Mouse (Mus musculus) embryonic fibroblast, embryonic 13.5 days (primary cell): ENCODE measurements around the gene Shisa2. TPM values are rescaled to one million over a fixed set of nuclear protein-coding genes. Genes with fewer than 3 reads are reported as not detected.
"Not testable (repeated sequence)": the region's sequence is repeated elsewhere in the genome, so short reads cannot be mapped to it uniquely, and the experiment has no call there.

Experiments
- H3K27ac ChIP-seq: 2 replicates; pipeline ENCODE4 v1.5.1; 2012; ENCODE audit warnings: low read length, control low read depth, inconsistent platforms; ENCODE audit not compliant: insufficient read depth
- H3K4me1 ChIP-seq: 2 replicates; pipeline ENCODE4 v1.6.1; 2011; ENCODE audit warnings: low read length; ENCODE audit not compliant: control insufficient read depth, insufficient read depth
- H3K4me3 ChIP-seq: 2 replicates; pipeline ENCODE4 v1.5.1; 2011; ENCODE audit warnings: mild to moderate bottlenecking, control low read depth, low read length; ENCODE audit not compliant: insufficient read depth
- CTCF ChIP-seq: IDR thresholded peaks from 2 replicates; pipeline ENCODE4 v1.5.1; 2011; ENCODE audit warnings: mild to moderate bottlenecking, control low read depth, low read length, moderate library complexity, borderline replicate concordance; ENCODE audit not compliant: insufficient read depth
- POLR2A ChIP-seq: IDR thresholded peaks from 2 replicates; pipeline ENCODE4 v1.6.1; 2011; ENCODE audit warnings: low read depth, mild to moderate bottlenecking, control low read depth, low read length, moderate library complexity
- polyA plus RNA-seq: library from polyadenylated mRNA; stranded (reverse); fragments of >200 nt; gene quantifications from 2 replicates; pipeline ENCODE4 v1.2.4, GENCODE M21; 2011; ENCODE audit warnings: low read depth; ENCODE audit not compliant: missing spikeins, insufficient read length

Shisa2 gene
- polyA plus RNA-seq, 1 experiment: 2.1 TPM

DNA sequence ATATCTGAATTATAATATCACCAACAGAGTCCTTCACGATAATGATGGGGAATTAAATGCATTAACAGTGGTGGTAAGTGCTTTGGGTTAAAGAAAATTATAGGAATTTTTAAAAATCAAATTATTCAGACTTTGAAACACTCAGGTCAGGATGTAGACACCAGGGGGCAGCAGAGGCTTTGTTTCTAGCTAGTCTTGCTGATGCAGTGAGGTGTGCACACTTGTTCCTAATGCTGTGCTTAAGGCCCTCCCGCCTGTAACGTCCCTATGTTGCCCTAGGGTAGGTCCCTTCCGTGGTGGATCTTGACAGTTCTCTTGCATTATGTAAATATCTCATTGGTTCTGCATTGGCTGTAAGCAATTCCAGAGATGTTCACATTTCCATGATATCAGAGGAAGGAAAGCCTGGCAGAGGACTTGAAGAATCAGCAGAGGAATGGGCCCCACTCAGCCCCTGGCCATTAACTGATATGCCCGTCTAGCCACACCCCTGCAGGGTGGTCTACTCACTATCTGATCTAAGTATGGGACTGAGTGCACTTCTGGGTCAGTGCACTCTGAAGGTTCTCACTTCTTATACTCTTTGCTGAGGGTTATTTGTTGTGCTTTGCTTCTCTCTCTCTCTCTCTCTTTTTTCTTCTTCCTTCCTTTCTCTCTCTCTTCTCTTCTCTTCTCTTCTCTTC, 19.3 kb upstream of the Shisa2 start:
- Histone ChIP-seq H3K4me3 (no peak overlapping the region), H3K4me1 (no peaks in the 10 kb centered on the region), H3K27ac (no peak overlapping the region)
- no peak for TF ChIP-seq POLR2A
- peak; percentile 49; the same call in 1 of the 2 replicates for TF ChIP-seq CTCF

DNA sequence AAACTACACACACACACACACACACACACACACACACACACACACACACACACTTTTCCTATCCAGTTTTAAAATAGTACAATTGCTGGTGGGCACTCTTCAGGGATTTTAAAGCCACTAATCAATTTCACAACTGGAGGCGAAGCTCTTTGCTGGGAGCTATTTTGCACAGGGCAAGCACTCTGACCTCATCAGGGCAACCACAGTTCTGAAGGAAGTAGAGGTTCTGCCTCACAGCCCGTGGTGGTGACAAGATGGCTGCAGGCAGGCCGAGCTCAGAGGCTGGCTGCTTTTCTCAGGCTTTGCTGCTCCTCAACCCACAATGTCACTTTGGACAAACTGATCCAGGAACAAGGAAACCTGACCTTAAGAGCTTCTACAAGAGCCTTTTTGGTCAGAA, 18.1 kb upstream of the Shisa2 start:
- H3K4me3 ChIP-seq: no peak overlapping the region
- H3K4me1 ChIP-seq: no peaks in the 10 kb centered on the region
- TF ChIP-seq POLR2A: no peak
- no peak for TF ChIP-seq CTCF
- H3K27ac ChIP-seq: no peak overlapping the region

- Histone ChIP-seq H3K4me1 (no peaks in the 10 kb centered on the region), H3K27ac (no peak overlapping the region), H3K4me3 (no peak overlapping the region)
- TF ChIP-seq POLR2A (no peak), CTCF (peak; percentile 44; the same call in 1 of the 2 replicates)
These were observed 12.0 kb upstream of the Shisa2 start for GRCm38 (mm10) chr14:59612920-59613625.

DNA sequence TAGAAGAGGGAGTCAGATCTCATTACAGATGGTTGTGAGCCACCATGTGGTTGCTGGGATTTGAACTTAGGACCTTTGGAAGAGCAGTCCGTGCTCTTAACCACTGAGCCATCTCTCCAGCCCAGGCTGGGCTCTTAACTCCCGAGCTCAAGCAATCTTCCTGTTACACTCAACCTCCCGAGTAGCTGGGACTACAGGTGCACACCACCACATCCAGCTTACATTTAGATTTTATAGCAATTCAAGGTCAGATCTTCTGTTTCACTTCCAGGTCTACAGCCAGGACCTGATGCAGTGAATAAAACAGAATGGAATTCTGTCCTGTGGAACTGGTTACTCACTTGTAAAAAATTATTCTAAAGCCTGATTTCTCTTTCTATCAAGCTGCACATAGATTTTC, 11.0 kb upstream of the Shisa2 start:
- H3K4me3 ChIP-seq, H3K27ac ChIP-seq, H3K4me1 ChIP-seq: not testable (repeated sequence)

DNA sequence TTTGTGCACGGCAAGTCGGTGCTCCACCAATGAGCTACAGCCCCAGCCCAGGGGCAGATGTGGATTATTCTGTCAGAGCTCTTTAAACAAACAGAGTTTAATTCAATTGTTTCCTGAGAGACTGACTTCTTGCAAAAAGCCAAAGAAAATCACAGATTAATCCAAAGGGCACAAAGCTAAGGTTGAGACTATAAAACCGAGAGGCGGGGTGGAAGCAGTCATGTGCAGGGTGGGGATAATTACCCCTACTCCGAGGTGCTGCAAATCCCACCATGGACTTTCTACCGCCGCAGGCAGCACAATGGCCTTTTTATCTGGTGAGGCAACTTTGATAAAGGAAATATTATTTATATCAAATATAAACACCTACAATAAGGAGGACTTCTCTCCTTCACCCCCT, 8.3 kb upstream of the Shisa2 start:
- TF ChIP-seq CTCF (no peak), POLR2A (no peak)
- H3K4me3 ChIP-seq: no peak overlapping the region
- H3K4me1 ChIP-seq: no peaks in the 10 kb centered on the region
- no peak overlapping the region for H3K27ac ChIP-seq

DNA sequence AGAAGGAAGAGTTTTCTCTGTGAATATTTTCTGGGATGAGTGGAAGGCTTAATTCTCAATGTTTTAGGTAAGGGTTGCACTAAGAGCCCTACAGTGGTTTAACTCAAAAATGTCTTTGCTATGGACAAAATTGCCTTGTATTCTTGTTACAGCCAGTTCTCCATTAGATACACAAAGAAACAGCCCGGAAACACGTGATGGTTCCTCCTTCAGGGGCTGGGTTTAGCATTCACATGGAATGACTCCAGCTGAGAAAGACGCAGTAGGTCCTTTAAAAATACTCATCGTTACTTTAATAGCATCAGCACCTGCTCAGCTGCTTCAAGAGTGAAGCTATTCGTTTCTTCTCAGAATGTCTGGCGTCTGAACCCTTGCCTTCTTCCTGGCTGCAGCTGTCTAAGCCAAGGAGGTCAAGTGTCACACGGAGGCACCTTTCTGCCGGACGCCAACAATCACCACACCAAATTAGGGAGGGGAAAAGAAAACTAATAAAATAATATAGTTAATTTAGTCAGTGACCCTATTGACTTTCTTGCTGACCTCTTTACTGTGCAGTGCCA, 702 bp upstream of the Shisa2 start:
- TF ChIP-seq POLR2A: no peak
- no peak for TF ChIP-seq CTCF
- Histone ChIP-seq H3K4me3 (no peak overlapping the region), H3K4me1 (no peaks in the 10 kb centered on the region), H3K27ac (no peak overlapping the region)

- TF ChIP-seq POLR2A: no peak
- no peak for TF ChIP-seq CTCF
- no peaks in the 10 kb centered on the region for H3K4me1 ChIP-seq
- peak overlapping the region; percentile 50 for H3K4me3 ChIP-seq
These were observed 777 bp downstream of the Shisa2 start for GRCm38 (mm10) chr14:59625806-59626364.

DNA sequence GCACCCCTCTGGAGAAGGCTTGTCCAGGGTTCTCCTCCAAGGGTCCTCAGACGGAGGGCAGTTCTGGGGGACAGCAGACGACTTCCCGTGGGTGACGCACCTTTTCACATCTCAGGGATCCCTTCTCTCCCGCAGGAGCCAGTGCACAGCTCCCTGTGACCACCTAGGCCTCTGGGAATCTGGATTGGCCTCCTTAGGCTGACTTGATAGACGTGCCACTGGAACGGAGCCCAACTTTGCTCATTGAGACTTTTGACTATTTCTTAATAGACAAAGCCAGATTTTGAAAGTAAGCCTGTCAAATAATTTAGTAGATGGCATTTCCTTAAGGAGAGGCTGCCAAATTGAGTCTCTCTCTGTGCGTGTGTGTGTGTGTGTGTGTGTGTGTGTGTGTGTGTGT, 1.6 kb downstream of the Shisa2 start:
- no peaks in the 10 kb centered on the region for H3K4me1 ChIP-seq

More at GRCm38 (mm10) chr14:59625806-59626364, 777 bp downstream of the Shisa2 start:
- no peak overlapping the region for H3K27ac ChIP-seq

GRCm38 (mm10) chr14:59627142-59627680, 2.1 kb downstream of the Shisa2 start:
- H3K4me1 ChIP-seq: no peaks in the 10 kb centered on the region
- H3K27ac ChIP-seq: no peak overlapping the region
- no peak overlapping the region for H3K4me3 ChIP-seq
- no peak for TF ChIP-seq POLR2A
- TF ChIP-seq CTCF: no peak

More for the DNA sequence above, 1.6 kb downstream of the Shisa2 start:
- Histone ChIP-seq H3K27ac (no peak overlapping the region), H3K4me3 (no peak overlapping the region)
- no peak for TF ChIP-seq POLR2A
- TF ChIP-seq CTCF: no peak
